ENCODE assay signal across 20 mouse cellular contexts in genomic region chr11:94920996-94921401, GRCm38 (mm10). TPM values are rescaled to one million over a fixed set of nuclear protein-coding genes. Genes with fewer than 3 reads are reported as not detected.
DNase-seq lines count a peak whose midpoint lies in the region; ATAC-seq and TF ChIP-seq lines count a peak whose summit lies in the region.
"Had no signal": no experiment of that assay in that cellular context is flagged by ENCODE, and none has a peak within 500 bp of the region (broad histone marks: within the 10 kb centered on the region; RNA-seq: fewer than 3 reads in every experiment).

No protein-coding gene starts in this region.

- peak; percentile 29; the same call in 1 of the 2 replicates for TF ChIP-seq CTCF in stomach, postnatal 0 days (IDR thresholded peaks at IDR 0.05; ENCODE audit: low read depth)

- 0 out of 2 replicates have a peak, but pooled peaks cover 8% of the 10 kb centered on the region for H3K4me1 ChIP-seq in kidney, embryonic 14.5 days (ENCODE audit: control insufficient read depth, insufficient read depth, low read length)
- H3K4me1 ChIP-seq in midbrain, embryonic 11.5 days (ENCODE audit: control insufficient read depth, insufficient read depth, low read length) = 0 out of 2 replicates have a peak, but pooled peaks cover 2% of the 10 kb centered on the region
- no peaks in the 10 kb centered on the region for H3K4me1 ChIP-seq in midbrain, embryonic 16.5 days (ENCODE audit: control insufficient read depth, insufficient read depth, low read length)
- peaks cover 11% of the 10 kb centered on the region for H3K4me1 ChIP-seq in intestine, embryonic 15.5 days (replicated peaks)
- peaks cover 5% of the 10 kb centered on the region; the same call in 1 of the 2 replicates for H3K4me1 ChIP-seq in stomach, postnatal 0 days (replicated peaks; ENCODE audit: control insufficient read depth, insufficient read depth)
- H3K4me1 ChIP-seq: liver, embryonic 15.5 days had no signal

- H3K9ac ChIP-seq in kidney, embryonic 14.5 days (ENCODE audit: low read depth, low read length) = no peak overlapping the region
- H3K9ac ChIP-seq in midbrain, embryonic 11.5 days (ENCODE audit: low read length) = no peak overlapping the region
- H3K9ac ChIP-seq in midbrain, embryonic 16.5 days (ENCODE audit: low read depth, low read length) = no peak overlapping the region
- no peak overlapping the region for H3K9ac ChIP-seq in intestine, embryonic 15.5 days
- H3K9ac ChIP-seq in stomach, postnatal 0 days (ENCODE audit: low read length) = no peak overlapping the region
- H3K9ac ChIP-seq: embryonic facial prominence, embryonic 12.5 days; liver, embryonic 15.5 days; neural tube, embryonic 13.5 days had no signal

- 23% methylated on average over 6 of the region's 6 CpGs for WGBS in kidney, embryonic 14.5 days
- WGBS in midbrain, embryonic 11.5 days = 74% methylated on average over 6 of the region's 6 CpGs
- 63% methylated on average over 6 of the region's 6 CpGs for WGBS in midbrain, embryonic 16.5 days
- 35% methylated on average over 6 of the region's 6 CpGs for WGBS in intestine, embryonic 15.5 days
- 28% methylated on average over 6 of the region's 6 CpGs for WGBS in stomach, postnatal 0 days

- no peak overlapping the region for H3K4me2 ChIP-seq in kidney, embryonic 14.5 days (replicated peaks; ENCODE audit: low read depth, low read length)
- H3K4me2 ChIP-seq in midbrain, embryonic 11.5 days = no peak overlapping the region
- no peak overlapping the region for H3K4me2 ChIP-seq in midbrain, embryonic 16.5 days (ENCODE audit: low read length)
- H3K4me2 ChIP-seq in intestine, embryonic 15.5 days (replicated peaks) = no peak overlapping the region
- H3K4me2 ChIP-seq in stomach, postnatal 0 days (replicated peaks; ENCODE audit: low read depth) = no peak overlapping the region
- H3K4me2 ChIP-seq: embryonic facial prominence, embryonic 12.5 days; liver, embryonic 15.5 days; neural tube, embryonic 13.5 days had no signal

- TF ChIP-seq EP300 in stomach, postnatal 0 days (optimal IDR thresholded peaks at IDR 0.05) = no peak

- H3K9me3 ChIP-seq in kidney, embryonic 14.5 days (ENCODE audit: control insufficient read depth, low read length) = no peaks in the 10 kb centered on the region
- no peaks in the 10 kb centered on the region for H3K9me3 ChIP-seq in midbrain, embryonic 11.5 days (ENCODE audit: control insufficient read depth, low read length)
- H3K9me3 ChIP-seq in midbrain, embryonic 16.5 days (replicated peaks; ENCODE audit: control insufficient read depth, low read length, poor library complexity, severe bottlenecking) = no peaks in the 10 kb centered on the region
- H3K9me3 ChIP-seq in intestine, embryonic 15.5 days = no peaks in the 10 kb centered on the region
- H3K9me3 ChIP-seq in stomach, postnatal 0 days (ENCODE audit: control insufficient read depth, low read length) = no peaks in the 10 kb centered on the region
- H3K9me3 ChIP-seq: embryonic facial prominence, embryonic 12.5 days; hindbrain, embryonic 10.5 days; liver, embryonic 15.5 days; megakaryocyte, embryonic 14.5 days; neural tube, embryonic 13.5 days had no signal

- DNase-seq in kidney, postnatal 10 days = no peak
- peak; percentile 53 for DNase-seq in midbrain, embryonic 11.5 days (ENCODE audit: low spot score, missing footprints)
- no peak for DNase-seq in stomach, postnatal 0 days (ENCODE audit: low spot score)
- DNase-seq in spleen, postnatal 36 days (ENCODE audit: low spot score in 2 of 2) = no peak
- DNase-seq: adrenal gland, adult 8-10 months; cerebellum, adult 11 months; cerebellum, postnatal 25 days; right cerebral cortex, postnatal 14 days had no signal

- ATAC-seq in kidney, embryonic 14.5 days (ENCODE audit: low FRiP score, low TSS enrichment) = 0 out of 2 replicates have a peak, but pooled peaks have one; percentile 25
- ATAC-seq in midbrain, embryonic 11.5 days (ENCODE audit: low FRiP score) = no peak
- ATAC-seq in midbrain, embryonic 16.5 days = no peak
- ATAC-seq in intestine, embryonic 15.5 days = no peak
- ATAC-seq in stomach, postnatal 0 days (ENCODE audit: low FRiP score, low TSS enrichment) = no peak
- ATAC-seq in CD4-positive, CD25-positive, alpha-beta regulatory T cell, adult 4 months = no peak

- no peak overlapping the region for H3K4me3 ChIP-seq in kidney, embryonic 14.5 days (ENCODE audit: low read length)
- no peak overlapping the region for H3K4me3 ChIP-seq in midbrain, embryonic 11.5 days (ENCODE audit: low read depth, low read length)
- no peak overlapping the region for H3K4me3 ChIP-seq in midbrain, embryonic 16.5 days (ENCODE audit: low read depth, low read length)
- H3K4me3 ChIP-seq in intestine, embryonic 15.5 days (replicated peaks) = no peak overlapping the region
- no peak overlapping the region for H3K4me3 ChIP-seq in stomach, postnatal 0 days (ENCODE audit: low read depth, low read length)
- H3K4me3 ChIP-seq: embryonic facial prominence, embryonic 12.5 days; hindbrain, embryonic 10.5 days; liver, embryonic 15.5 days; megakaryocyte, embryonic 14.5 days; neural tube, embryonic 13.5 days had no signal

- H3K27me3 ChIP-seq in kidney, embryonic 14.5 days (ENCODE audit: control insufficient read depth, insufficient read depth, low read length) = no peaks in the 10 kb centered on the region
- H3K27me3 ChIP-seq in midbrain, embryonic 11.5 days (ENCODE audit: control insufficient read depth, insufficient read depth, low read length) = no peaks in the 10 kb centered on the region
- H3K27me3 ChIP-seq in midbrain, embryonic 16.5 days (ENCODE audit: control insufficient read depth, insufficient read depth, low read depth, low read length) = no peaks in the 10 kb centered on the region
- no peaks in the 10 kb centered on the region for H3K27me3 ChIP-seq in intestine, embryonic 15.5 days (replicated peaks)
- no peaks in the 10 kb centered on the region for H3K27me3 ChIP-seq in stomach, postnatal 0 days (ENCODE audit: control insufficient read depth, insufficient read depth, low read length)
- H3K27me3 ChIP-seq: embryonic facial prominence, embryonic 12.5 days; liver, embryonic 15.5 days; neural tube, embryonic 13.5 days had no signal

- no peaks in the 10 kb centered on the region for H3K36me3 ChIP-seq in kidney, embryonic 14.5 days (ENCODE audit: control insufficient read depth, insufficient read depth, low read length)
- H3K36me3 ChIP-seq in midbrain, embryonic 11.5 days (ENCODE audit: control insufficient read depth, insufficient read depth, low read length) = no peaks in the 10 kb centered on the region
- H3K36me3 ChIP-seq in midbrain, embryonic 16.5 days (ENCODE audit: control insufficient read depth, insufficient read depth, low read length) = no peaks in the 10 kb centered on the region
- no peaks in the 10 kb centered on the region for H3K36me3 ChIP-seq in intestine, embryonic 15.5 days
- H3K36me3 ChIP-seq in stomach, postnatal 0 days (ENCODE audit: control insufficient read depth, insufficient read depth, low read length) = no peaks in the 10 kb centered on the region
- H3K36me3 ChIP-seq: embryonic facial prominence, embryonic 12.5 days; hindbrain, embryonic 10.5 days; liver, embryonic 15.5 days; neural tube, embryonic 13.5 days had no signal

- H3K27ac ChIP-seq in kidney, embryonic 14.5 days (ENCODE audit: low read depth, low read length) = 0 out of 2 replicates have a peak overlapping the region, but pooled peaks have one; percentile 24
- H3K27ac ChIP-seq in midbrain, embryonic 11.5 days (ENCODE audit: low read depth, low read length) = no peak overlapping the region
- H3K27ac ChIP-seq in midbrain, embryonic 16.5 days (ENCODE audit: low read length) = no peak overlapping the region
- peak overlapping the region; percentile 52; the same call in 1 of the 2 replicates for H3K27ac ChIP-seq in intestine, embryonic 15.5 days
- peak overlapping the region; percentile 56; the same call in 1 of the 2 replicates for H3K27ac ChIP-seq in stomach, postnatal 0 days (replicated peaks)
- H3K27ac ChIP-seq: embryonic facial prominence, embryonic 12.5 days; hindbrain, embryonic 10.5 days; liver, embryonic 15.5 days; neural tube, embryonic 13.5 days had no signal

RNA-seq across cellular contexts. Expression of gene Col1a1, which starts 15.0 kb away (rescaled TPM):
- polyA plus RNA-seq in kidney, embryonic 14.5 days (2014; fragmentation: Nextera tagmentation; extraction: Ambion mirVana) = 248 and 380 TPM in 2 replicates
- polyA plus RNA-seq in midbrain, embryonic 11.5 days (2014; fragmentation: Nextera tagmentation; extraction: Ambion mirVana) = 128 and 136 TPM in 2 replicates
- 58.1 and 84.6 TPM in 2 replicates for polyA plus RNA-seq in midbrain, embryonic 16.5 days (2015; fragmentation: Nextera tagmentation; extraction: Ambion mirVana)
- polyA plus RNA-seq in intestine, embryonic 15.5 days (2015; fragmentation: Nextera tagmentation; extraction: Ambion mirVana) = 984 and 1,087 TPM in 2 replicates
- polyA plus RNA-seq in stomach, postnatal 0 days (2015; fragmentation: Nextera tagmentation; extraction: Ambion mirVana) = 816 and 869 TPM in 2 replicates
- polyA plus RNA-seq in CD4-positive, CD25-positive, alpha-beta regulatory T cell, adult 4 months (2017; shearing (Covaris generic)) = under 1 TPM in 1 of 2 experiments, not detected in 1; 0.09 TPM

RNA-seq across cellular contexts. Expression of gene Hils1, which starts 46.4 kb away (rescaled TPM):
- polyA plus RNA-seq in kidney, embryonic 14.5 days (2014; fragmentation: Nextera tagmentation; extraction: Ambion mirVana) = not detected in 2 replicates
- not detected in 2 replicates for polyA plus RNA-seq in midbrain, embryonic 11.5 days (2014; fragmentation: Nextera tagmentation; extraction: Ambion mirVana)
- polyA plus RNA-seq in midbrain, embryonic 16.5 days (2015; fragmentation: Nextera tagmentation; extraction: Ambion mirVana) = not detected in 2 replicates
- polyA plus RNA-seq in intestine, embryonic 15.5 days (2015; fragmentation: Nextera tagmentation; extraction: Ambion mirVana) = not detected in 2 replicates
- polyA plus RNA-seq in stomach, postnatal 0 days (2015; fragmentation: Nextera tagmentation; extraction: Ambion mirVana) = not detected in 2 replicates
- polyA plus RNA-seq in CD4-positive, CD25-positive, alpha-beta regulatory T cell, adult 4 months (2017; shearing (Covaris generic)) = not detected
- polyA plus RNA-seq: brain, embryonic 14.5 days; embryonic facial prominence, embryonic 12.5 days; hindbrain, embryonic 10.5 days; kidney, embryonic 16.5 days; liver, embryonic 15.5 days; neural tube, embryonic 13.5 days; spleen, adult 2 months had no signal

RNA-seq across cellular contexts. Expression of gene Sgca, which starts 55.1 kb away (rescaled TPM):
- polyA plus RNA-seq in kidney, embryonic 14.5 days (2014; fragmentation: Nextera tagmentation; extraction: Ambion mirVana) = 0.24 TPM in 1 of 2 replicates, not detected in the other
- not detected in 2 replicates for polyA plus RNA-seq in midbrain, embryonic 11.5 days (2014; fragmentation: Nextera tagmentation; extraction: Ambion mirVana)
- 0.20 TPM in 1 of 2 replicates, not detected in the other for polyA plus RNA-seq in midbrain, embryonic 16.5 days (2015; fragmentation: Nextera tagmentation; extraction: Ambion mirVana)
- polyA plus RNA-seq in intestine, embryonic 15.5 days (2015; fragmentation: Nextera tagmentation; extraction: Ambion mirVana) = 0.19 TPM in 1 of 2 replicates, not detected in the other
- polyA plus RNA-seq in stomach, postnatal 0 days (2015; fragmentation: Nextera tagmentation; extraction: Ambion mirVana) = 0.47 and 0.80 TPM in 2 replicates
- not detected for polyA plus RNA-seq in CD4-positive, CD25-positive, alpha-beta regulatory T cell, adult 4 months (2017; shearing (Covaris generic))
- polyA plus RNA-seq: neural tube, embryonic 13.5 days had no signal

Comparison
In these comparisons a context has a peak if more than half of its experiments do, and no peak if none do; other contexts are left out.
1. H3K27ac ChIP-seq: peak in kidney, embryonic 14.5 days (single experiment), intestine, embryonic 15.5 days (single experiment) and stomach, postnatal 0 days (single experiment); none in midbrain, embryonic 11.5 days (single experiment) and midbrain, embryonic 16.5 days (single experiment).
2. RNA of gene Col1a1, which starts 15.0 kb away (polyA plus RNA-seq): 984 to 1,087 TPM in intestine, embryonic 15.5 days, 816 to 869 TPM in stomach, postnatal 0 days, 248 to 380 TPM in kidney, embryonic 14.5 days, 128 to 136 TPM in midbrain, embryonic 11.5 days and 58.1 to 84.6 TPM in midbrain, embryonic 16.5 days; 0.09 TPM in CD4-positive, CD25-positive, alpha-beta regulatory T cell, adult 4 months; every median in the first group is over 10 times any median in the second.